ENCODE assay signal across 29 mouse cellular contexts in genomic region chr4:134503686-134504357, GRCm38 (mm10). TPM values are rescaled to one million over a fixed set of nuclear protein-coding genes. Genes with fewer than 3 reads are reported as not detected.
DNase-seq lines count a peak whose midpoint lies in the region; ATAC-seq and TF ChIP-seq lines count a peak whose summit lies in the region.
"Had no signal": no experiment of that assay in that cellular context is flagged by ENCODE, and none has a peak within 500 bp of the region (broad histone marks: within the 10 kb centered on the region; RNA-seq: fewer than 3 reads in every experiment).

No protein-coding gene starts in this region.

- H3K27ac ChIP-seq in liver, embryonic 15.5 days (replicated peaks): peak overlapping the region; percentile 67
- H3K27ac ChIP-seq in stomach, postnatal 0 days (replicated peaks): no peak overlapping the region
- H3K27ac ChIP-seq in hindbrain, embryonic 10.5 days: no peak overlapping the region
- H3K27ac ChIP-seq: embryonic facial prominence, embryonic 10.5 days; embryonic facial prominence, embryonic 15.5 days; heart, adult 2 months; hindbrain, embryonic 15.5 days; limb, embryonic 10.5 days; limb, embryonic 15.5 days; lung, embryonic 15.5 days; midbrain, embryonic 13.5 days; neural tube, embryonic 15.5 days had no signal

- peaks cover 68% of the 10 kb centered on the region for H3K4me1 ChIP-seq in liver, embryonic 15.5 days (replicated peaks)
- H3K4me1 ChIP-seq in stomach, postnatal 0 days (replicated peaks; ENCODE audit: control insufficient read depth, insufficient read depth): no peaks in the 10 kb centered on the region
- 0 out of 2 replicates have a peak, but pooled peaks cover 4% of the 10 kb centered on the region for H3K4me1 ChIP-seq in hindbrain, embryonic 10.5 days (replicated peaks)
- H3K4me1 ChIP-seq: embryonic facial prominence, embryonic 10.5 days; embryonic facial prominence, embryonic 15.5 days; hindbrain, embryonic 15.5 days; limb, embryonic 10.5 days; lung, embryonic 15.5 days; midbrain, embryonic 13.5 days; neural tube, embryonic 15.5 days had no signal

- no peaks in the 10 kb centered on the region for H3K27me3 ChIP-seq in liver, embryonic 15.5 days
- H3K27me3 ChIP-seq in stomach, postnatal 0 days (ENCODE audit: control insufficient read depth, insufficient read depth, low read length): no peaks in the 10 kb centered on the region
- 0 out of 2 replicates have a peak, but pooled peaks cover under 1% of the 10 kb centered on the region for H3K27me3 ChIP-seq in hindbrain, embryonic 10.5 days (ENCODE audit: insufficient read depth, poor library complexity, severe bottlenecking)
- H3K27me3 ChIP-seq: embryonic facial prominence, embryonic 15.5 days; heart, embryonic 12.5 days; hindbrain, embryonic 15.5 days; limb, embryonic 15.5 days; lung, embryonic 15.5 days; megakaryocyte, embryonic 14.5 days; midbrain, embryonic 13.5 days; neural tube, embryonic 15.5 days had no signal

- peak; percentile 64; the same call in 1 of the 2 replicates for ATAC-seq in erythroblast, adult 5-6 weeks (replicated peaks; ENCODE audit: low FRiP score, poor library complexity, severe bottlenecking)
- peak; percentile 60 for ATAC-seq in liver, embryonic 15.5 days (ENCODE audit: insufficient read depth)
- 0 out of 2 replicates have a peak, but pooled peaks have one; percentile 14 for ATAC-seq in stomach, postnatal 0 days (ENCODE audit: low FRiP score, low TSS enrichment)
- ATAC-seq: activated CD4-positive, CD25-positive, alpha-beta regulatory T cell, adult 4 months; forebrain, embryonic 14.5 days; midbrain, embryonic 13.5 days had no signal

- H3K36me3 ChIP-seq in liver, embryonic 15.5 days (replicated peaks): peaks cover 3% of the 10 kb centered on the region; the same call in 1 of the 2 replicates
- H3K36me3 ChIP-seq in stomach, postnatal 0 days (ENCODE audit: control insufficient read depth, insufficient read depth, low read length): 0 out of 2 replicates have a peak, but pooled peaks cover 3% of the 10 kb centered on the region
- H3K36me3 ChIP-seq in hindbrain, embryonic 10.5 days: peaks cover 4% of the 10 kb centered on the region; the same call in 1 of the 2 replicates
- H3K36me3 ChIP-seq: limb, embryonic 10.5 days; lung, embryonic 15.5 days had no signal

- H3K9me3 ChIP-seq in liver, embryonic 15.5 days (replicated peaks): no peaks in the 10 kb centered on the region
- H3K9me3 ChIP-seq in stomach, postnatal 0 days (ENCODE audit: control insufficient read depth, low read length): no peaks in the 10 kb centered on the region
- no peaks in the 10 kb centered on the region; the same call in 1 of the 2 replicates for H3K9me3 ChIP-seq in hindbrain, embryonic 10.5 days
- H3K9me3 ChIP-seq: embryonic facial prominence, embryonic 10.5 days; embryonic facial prominence, embryonic 15.5 days; heart, embryonic 12.5 days; hindbrain, embryonic 15.5 days; limb, embryonic 10.5 days; limb, embryonic 15.5 days; lung, embryonic 15.5 days; midbrain, embryonic 13.5 days; neural tube, embryonic 15.5 days had no signal

- TF ChIP-seq CTCF in stomach, postnatal 0 days (IDR thresholded peaks at IDR 0.05; ENCODE audit: low read depth): no peak

- peak overlapping the region; percentile 59 for H3K4me2 ChIP-seq in liver, embryonic 15.5 days
- no peak overlapping the region for H3K4me2 ChIP-seq in stomach, postnatal 0 days (replicated peaks; ENCODE audit: low read depth)
- H3K4me2 ChIP-seq: embryonic facial prominence, embryonic 15.5 days; heart, embryonic 12.5 days; hindbrain, embryonic 15.5 days; limb, embryonic 15.5 days; lung, embryonic 15.5 days; midbrain, embryonic 13.5 days; neural tube, embryonic 15.5 days had no signal

- 29% methylated on average over 4 of the region's 4 CpGs for whole genome bisulfite sequencing in liver, embryonic 15.5 days (ENCODE audit: insufficient replicate concordance)
- WGBS in stomach, postnatal 0 days: 78% methylated on average over 4 of the region's 4 CpGs
- WGBS in hindbrain, embryonic 10.5 days: 78% methylated on average over 4 of the region's 4 CpGs

- H3K4me3 ChIP-seq in liver, embryonic 15.5 days (replicated peaks): peak overlapping the region; percentile 30
- no peak overlapping the region for H3K4me3 ChIP-seq in stomach, postnatal 0 days (ENCODE audit: low read depth, low read length)
- H3K4me3 ChIP-seq in hindbrain, embryonic 10.5 days: no peak overlapping the region
- H3K4me3 ChIP-seq: embryonic facial prominence, embryonic 10.5 days; embryonic facial prominence, embryonic 15.5 days; heart, adult 2 months; heart, embryonic 12.5 days; hindbrain, embryonic 15.5 days; limb, embryonic 10.5 days; limb, embryonic 15.5 days; lung, embryonic 15.5 days; midbrain, embryonic 13.5 days; neural tube, embryonic 15.5 days had no signal

- H3K9ac ChIP-seq in liver, embryonic 15.5 days: peak overlapping the region; percentile 31; the same call in 1 of the 2 replicates
- no peak overlapping the region for H3K9ac ChIP-seq in stomach, postnatal 0 days (ENCODE audit: low read length)
- H3K9ac ChIP-seq: embryonic facial prominence, embryonic 15.5 days; heart, embryonic 12.5 days; hindbrain, embryonic 15.5 days; limb, embryonic 15.5 days; lung, embryonic 15.5 days; midbrain, embryonic 13.5 days; neural tube, embryonic 15.5 days had no signal

- TF ChIP-seq EP300 in stomach, postnatal 0 days (optimal IDR thresholded peaks at IDR 0.05): no peak

- peak; percentile 77 for DNase-seq in liver
- DNase-seq in stomach, postnatal 0 days (ENCODE audit: low spot score): no peak
- DNase-seq in gastrocnemius, postnatal 25 days: no peak
- no peak for DNase-seq in hindbrain, embryonic 10.5 days (ENCODE audit: low spot score)
- DNase-seq: adrenal gland, adult 8-10 months; B cell, adult 2 months; cerebellum, adult 8-10 months; cerebellum, postnatal 25 days; gastrocnemius, postnatal 36 days; heart, adult 2 months; heart, postnatal 4 days; kidney, adult 8-10 months; kidney, postnatal 10 days; layer of hippocampus, adult 9-11 months; right cerebral cortex, postnatal 25 days had no signal

RNA-seq across cellular contexts. Expression of gene Aunip, which starts 7.0 kb away (rescaled TPM):
- total RNA-seq in erythroblast, adult 5-6 weeks (2015; ENCODE audit: low replicate concordance): 4.0 and 7.3 TPM in 2 replicates
- total RNA-seq in erythroblast, adult 5-6 weeks (2017; ENCODE audit: low replicate concordance): 6.8 and 8.4 TPM in 2 replicates
- 14.0 and 18.9 TPM in 2 replicates for polyA plus RNA-seq in liver, embryonic 15.5 days (2015; fragmentation: Nextera tagmentation; extraction: Ambion mirVana)
- 3.5 and 3.8 TPM in 2 replicates for polyA plus RNA-seq in stomach, postnatal 0 days (2015; fragmentation: Nextera tagmentation; extraction: Ambion mirVana)
- not detected for total RNA-seq in gastrocnemius, postnatal 25 days (2021)
- 19.3 and 25.9 TPM in 2 replicates for polyA plus RNA-seq in hindbrain, embryonic 10.5 days (2016; fragmentation: Nextera tagmentation; extraction: Ambion mirVana)
- polyA plus RNA-seq: heart, adult 2 months had no signal

RNA-seq across cellular contexts. Expression of gene Paqr7, which starts 7.3 kb away (rescaled TPM):
- total RNA-seq in erythroblast, adult 5-6 weeks (2015; ENCODE audit: low replicate concordance): 1.7 and 4.4 TPM in 2 replicates
- 2.1 and 7.8 TPM in 2 replicates for total RNA-seq in erythroblast, adult 5-6 weeks (2017; ENCODE audit: low replicate concordance)
- 7.8 and 8.4 TPM in 2 replicates for polyA plus RNA-seq in liver, embryonic 15.5 days (2015; fragmentation: Nextera tagmentation; extraction: Ambion mirVana)
- 51.8 and 56.4 TPM in 2 replicates for polyA plus RNA-seq in stomach, postnatal 0 days (2015; fragmentation: Nextera tagmentation; extraction: Ambion mirVana)
- 1 to 10 TPM; 2.3 to 4.9 TPM for total RNA-seq in gastrocnemius, postnatal 25 days (2021)
- 3.1 and 4.3 TPM in 2 replicates for polyA plus RNA-seq in hindbrain, embryonic 10.5 days (2016; fragmentation: Nextera tagmentation; extraction: Ambion mirVana)

RNA-seq across cellular contexts. Expression of gene Mtfr1l, which starts 31.4 kb away (rescaled TPM):
- total RNA-seq in erythroblast, adult 5-6 weeks (2015; ENCODE audit: low replicate concordance): 7.9 and 20.3 TPM in 2 replicates
- total RNA-seq in erythroblast, adult 5-6 weeks (2017; ENCODE audit: low replicate concordance): 7.9 and 8.3 TPM in 2 replicates
- 39.6 and 40.3 TPM in 2 replicates for polyA plus RNA-seq in liver, embryonic 15.5 days (2015; fragmentation: Nextera tagmentation; extraction: Ambion mirVana)
- polyA plus RNA-seq in stomach, postnatal 0 days (2015; fragmentation: Nextera tagmentation; extraction: Ambion mirVana): 64.7 and 70.3 TPM in 2 replicates
- total RNA-seq in gastrocnemius, postnatal 25 days (2021): 100 to 1,000 TPM; 120 to 122 TPM
- 115 and 125 TPM in 2 replicates for polyA plus RNA-seq in hindbrain, embryonic 10.5 days (2016; fragmentation: Nextera tagmentation; extraction: Ambion mirVana)

RNA-seq across cellular contexts. Expression of gene Stmn1, which starts 35.7 kb away (rescaled TPM):
- 207 and 212 TPM in 2 replicates for total RNA-seq in erythroblast, adult 5-6 weeks (2015; ENCODE audit: low replicate concordance)
- total RNA-seq in erythroblast, adult 5-6 weeks (2017; ENCODE audit: low replicate concordance): 201 and 236 TPM in 2 replicates
- 398 and 432 TPM in 2 replicates for polyA plus RNA-seq in liver, embryonic 15.5 days (2015; fragmentation: Nextera tagmentation; extraction: Ambion mirVana)
- 358 and 380 TPM in 2 replicates for polyA plus RNA-seq in stomach, postnatal 0 days (2015; fragmentation: Nextera tagmentation; extraction: Ambion mirVana)
- total RNA-seq in gastrocnemius, postnatal 25 days (2021): 10 to 100 TPM in 1 of 2 experiments, 1 to 10 TPM in 1; 6.9 to 10.6 TPM
- polyA plus RNA-seq in hindbrain, embryonic 10.5 days (2016; fragmentation: Nextera tagmentation; extraction: Ambion mirVana): 2,849 and 3,914 TPM in 2 replicates

RNA-seq across cellular contexts. Expression of gene Selenon, which starts 48.1 kb away (rescaled TPM):
- 6.3 and 7.9 TPM in 2 replicates for total RNA-seq in erythroblast, adult 5-6 weeks (2015; ENCODE audit: low replicate concordance)
- total RNA-seq in erythroblast, adult 5-6 weeks (2017; ENCODE audit: low replicate concordance): 1.4 and 2.9 TPM in 2 replicates
- 4.1 and 6.6 TPM in 2 replicates for polyA plus RNA-seq in liver, embryonic 15.5 days (2015; fragmentation: Nextera tagmentation; extraction: Ambion mirVana)
- 8.6 and 12.1 TPM in 2 replicates for polyA plus RNA-seq in stomach, postnatal 0 days (2015; fragmentation: Nextera tagmentation; extraction: Ambion mirVana)
- 1 to 10 TPM; 6.5 to 7.2 TPM for total RNA-seq in gastrocnemius, postnatal 25 days (2021)
- 8.6 and 10.3 TPM in 2 replicates for polyA plus RNA-seq in hindbrain, embryonic 10.5 days (2016; fragmentation: Nextera tagmentation; extraction: Ambion mirVana)

Comparison
In these comparisons a context has a peak if more than half of its experiments do, and no peak if none do; other contexts are left out.
1. ATAC-seq: peak in every context shown above with its lines; median percentile 64 in erythroblast, adult 5-6 weeks; 60 in liver, embryonic 15.5 days; 14 in stomach, postnatal 0 days.